Mouse (Mus musculus) lung, embryonic 14.5 days (tissue): Measurements from ENCODE around the gene Anapc15. TPM values are rescaled to one million over a fixed set of nuclear protein-coding genes. Genes with fewer than 3 reads are reported as not detected.

Experiments used
- ATAC-seq: fragments of 200-750 bp; cut with Nextera tagmentation; 2 replicates; pipeline ENCODE4 v1.8.0; 2017; ENCODE audit warnings: mild to moderate bottlenecking, moderate TSS enrichment, moderate library complexity; ENCODE audit not compliant: insufficient read depth
- DNase-seq: peaks from one replicate; pipeline ENCODE4 v3.0.0-alpha.2; 2015
- H3K27ac ChIP-seq: fragments of 300-500 bp; sonication (generic); 2 replicates; pipeline ENCODE4 v1.5.1; 2014; ENCODE audit warnings: low read depth, mild to moderate bottlenecking, moderate library complexity
- H3K27me3 ChIP-seq: fragments of 300-500 bp; sonication (generic); 2 replicates; pipeline ENCODE4 v1.6.1; 2014; ENCODE audit warnings: low read length, control low read depth; ENCODE audit not compliant: insufficient read depth
- H3K36me3 ChIP-seq: fragments of 300-500 bp; sonication (generic); 2 replicates; pipeline ENCODE4 v1.6.1; 2014; ENCODE audit warnings: control low read depth; ENCODE audit not compliant: insufficient read depth
- H3K4me1 ChIP-seq: fragments of 300-500 bp; sonication (generic); 2 replicates; pipeline ENCODE4 v1.6.1; 2014; ENCODE audit warnings: antibody characterized with exemption, control low read depth; ENCODE audit not compliant: insufficient read depth
- H3K4me2 ChIP-seq: fragments of 300-500 bp; sonication (generic); 2 replicates; pipeline ENCODE4 v1.6.1; 2014; ENCODE audit warnings: mild to moderate bottlenecking
- H3K4me3 ChIP-seq: fragments of 300-500 bp; sonication (generic); 2 replicates; pipeline ENCODE4 v1.5.1; 2014; ENCODE audit warnings: low read depth, low read length
- H3K9ac ChIP-seq: fragments of 300-500 bp; sonication (generic); 2 replicates; pipeline ENCODE4 v1.6.1; 2014
- H3K9me3 ChIP-seq: fragments of 300-500 bp; sonication (generic); 2 replicates; pipeline ENCODE4 v1.6.1; 2016; ENCODE audit warnings: low read depth, low read length, control low read depth
- CTCF ChIP-seq: IDR thresholded peaks from 2 replicates; pipeline ENCODE4 v1.5.1; 2016; ENCODE audit warnings: antibody characterized with exemption, low read depth
- WGBS: fragments of 180-500 bp; shearing (Covaris S2); extraction: QIAGEN DNeasy Blood & Tissue Kit; methylation state at CpG from one replicate; pipeline ENCODE4 v1.1.7; 2014; 5-methylcytosine and 5-hydroxymethylcytosine counted together
- polyA plus RNA-seq: library from polyadenylated mRNA; unstranded; fragments of >200 nt; fragmentation: Nextera tagmentation; extraction: Ambion mirVana; gene quantifications from 2 replicates; pipeline ENCODE4 v1.2.1, GENCODE M21; 2014

Anapc15 gene
- polyA plus RNA-seq, 1 experiment from 2014 or later = 90.4 TPM

GRCm38 (mm10) chr7:101900331-101901097 is 37.0 kb downstream of the Anapc15 start:
- Histone ChIP-seq H3K4me3 (no peak overlapping the region), H3K27me3 (no peaks in the 10 kb centered on the region), H3K4me1 (no peaks in the 10 kb centered on the region; the same call in 1 of the 2 replicates), H3K9ac (no peak overlapping the region), H3K9me3 (no peaks in the 10 kb centered on the region), H3K27ac (no peak overlapping the region), H3K36me3 (peaks cover 6% of the 10 kb centered on the region; the same call in 1 of the 2 replicates), H3K4me2 (no peak overlapping the region)
- ATAC-seq (no peak), DNase-seq (no peak)
- WGBS = 86% methylated on average over 16 of the region's 16 CpGs
- TF ChIP-seq CTCF = no peak

GRCm38 (mm10) chr7:101901969-101902368 is 38.5 kb downstream of the Anapc15 start:
- no peak overlapping the region for H3K4me3 ChIP-seq
- peaks cover 6% of the 10 kb centered on the region; the same call in 1 of the 2 replicates for H3K36me3 ChIP-seq
- ATAC-seq = no peak
- no peak overlapping the region for H3K9ac ChIP-seq
- no peak for TF ChIP-seq CTCF
- no peaks in the 10 kb centered on the region; the same call in 1 of the 2 replicates for H3K4me1 ChIP-seq
- no peak overlapping the region for H3K4me2 ChIP-seq
- no peaks in the 10 kb centered on the region for H3K9me3 ChIP-seq
- DNase-seq = no peak
- H3K27ac ChIP-seq = no peak overlapping the region
- H3K27me3 ChIP-seq = no peaks in the 10 kb centered on the region
- WGBS = 88% methylated on average over 10 of the region's 10 CpGs

- Histone ChIP-seq H3K4me2 (no peak overlapping the region), H3K27ac (no peak overlapping the region), H3K9me3 (no peaks in the 10 kb centered on the region), H3K4me1 (no peaks in the 10 kb centered on the region), H3K27me3 (no peaks in the 10 kb centered on the region), H3K4me3 (no peak overlapping the region), H3K36me3 (peaks cover 6% of the 10 kb centered on the region; the same call in 1 of the 2 replicates), H3K9ac (no peak overlapping the region)
- no peak for ATAC-seq
- DNase-seq = peak; percentile 17
- TF ChIP-seq CTCF = peak; percentile 23
Observed at GRCm38 (mm10) chr7:101902846-101903245, 39.3 kb downstream of the Anapc15 start.

GRCm38 (mm10) chr7:101905561-101906286 is 42.2 kb downstream of the Anapc15 start, which contains the start of gene Lamtor1:
Lamtor1 (plus strand) TSS chr7:101905904.
- Histone ChIP-seq H3K4me3 (peak within 1 kb of the TSS; percentile 81), H3K9ac (peak within 1 kb of the TSS; percentile 88), H3K9me3 (no peaks in the 10 kb centered on the region), H3K27ac (peak within 1 kb of the TSS; percentile 96), H3K4me1 (no peaks in the 10 kb centered on the region), H3K4me2 (peak within 1 kb of the TSS; percentile 62), H3K27me3 (no peaks in the 10 kb centered on the region), H3K36me3 (peaks cover 13% of the 10 kb centered on the region)
- peak; percentile 97 for ATAC-seq
- WGBS = under 1% methylated on average over 60 of the region's 61 CpGs
- peak; percentile 100 for DNase-seq
- TF ChIP-seq CTCF = no peak

- ATAC-seq (no peak), DNase-seq (no peak)
- peak within 1 kb of the TSS; percentile 81 for H3K4me3 ChIP-seq
- no peaks in the 10 kb centered on the region for H3K9me3 ChIP-seq
- no peak for TF ChIP-seq CTCF
- no peaks in the 10 kb centered on the region for H3K27me3 ChIP-seq
- peak within 1 kb of the TSS; percentile 62 for H3K4me2 ChIP-seq
- H3K27ac ChIP-seq = peak within 1 kb of the TSS; percentile 96
- WGBS = 10% methylated on average over 11 of the region's 11 CpGs
- H3K36me3 ChIP-seq = peaks cover 18% of the 10 kb centered on the region
- H3K9ac ChIP-seq = peak within 1 kb of the TSS; percentile 88
- no peaks in the 10 kb centered on the region for H3K4me1 ChIP-seq
Observed at GRCm38 (mm10) chr7:101906287-101906681, 42.8 kb downstream of the Anapc15 start, which contains the start of gene Tomt. Tomt (minus strand) TSS chr7:101906359.

- Histone ChIP-seq H3K4me2 (peak overlapping the region; percentile 62), H3K9ac (peak overlapping the region; percentile 88), H3K4me1 (no peaks in the 10 kb centered on the region), H3K27ac (peak overlapping the region; percentile 96; the same call in 1 of the 2 replicates), H3K4me3 (peak overlapping the region; percentile 81), H3K27me3 (no peaks in the 10 kb centered on the region), H3K9me3 (no peaks in the 10 kb centered on the region), H3K36me3 (peaks cover 21% of the 10 kb centered on the region)
- ATAC-seq (no peak), DNase-seq (no peak)
- WGBS = 61% methylated on average over 8 of the region's 8 CpGs
- no peak for TF ChIP-seq CTCF
Observed at GRCm38 (mm10) chr7:101906696-101907095, 43.2 kb downstream of the Anapc15 start.

- 0 out of 2 replicates have a peak overlapping the region, but pooled peaks have one; percentile 1 for H3K4me2 ChIP-seq
- no peaks in the 10 kb centered on the region for H3K27me3 ChIP-seq
- no peak overlapping the region for H3K4me3 ChIP-seq
- ATAC-seq = no peak
- DNase-seq = no peak
- H3K9me3 ChIP-seq = no peaks in the 10 kb centered on the region
- peaks cover 38% of the 10 kb centered on the region for H3K36me3 ChIP-seq
- no peaks in the 10 kb centered on the region for H3K4me1 ChIP-seq
- WGBS = 65% methylated on average over 4 of the region's 4 CpGs
- H3K27ac ChIP-seq = no peak overlapping the region
- H3K9ac ChIP-seq = no peak overlapping the region
- TF ChIP-seq CTCF = no peak
Observed at GRCm38 (mm10) chr7:101908367-101908766, 44.9 kb downstream of the Anapc15 start.
